Mouse (Mus musculus) brain, adult 2 months (tissue): ENCODE data around the gene Ccdc149.

ENCODE experiments used
- DNase-seq: peaks from one replicate; pipeline ENCODE4 v3.0.0; 2011; ENCODE audit warnings: low read depth, low spot score

Ccdc149 gene

DNA sequence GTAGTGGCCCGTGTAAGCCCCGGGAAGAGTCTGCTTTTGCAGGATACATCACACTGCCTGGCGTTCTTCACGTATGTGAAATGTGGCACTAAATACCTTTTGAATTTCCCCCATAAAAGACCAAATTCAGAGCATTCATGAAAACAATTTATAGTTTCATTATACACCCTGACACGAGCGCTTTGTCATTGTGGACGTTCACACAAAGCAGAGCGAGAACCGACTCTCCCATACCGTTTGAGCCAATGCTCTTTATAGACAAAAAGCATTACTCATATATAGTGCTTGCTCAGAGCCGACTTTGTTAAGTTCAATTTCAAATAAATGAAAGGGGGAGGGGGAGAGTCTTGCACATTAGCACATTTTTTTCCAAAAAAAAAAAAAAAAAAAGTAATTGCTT is 31.0 kb downstream of the Ccdc149 start:
- DNase-seq: no peak

DNA sequence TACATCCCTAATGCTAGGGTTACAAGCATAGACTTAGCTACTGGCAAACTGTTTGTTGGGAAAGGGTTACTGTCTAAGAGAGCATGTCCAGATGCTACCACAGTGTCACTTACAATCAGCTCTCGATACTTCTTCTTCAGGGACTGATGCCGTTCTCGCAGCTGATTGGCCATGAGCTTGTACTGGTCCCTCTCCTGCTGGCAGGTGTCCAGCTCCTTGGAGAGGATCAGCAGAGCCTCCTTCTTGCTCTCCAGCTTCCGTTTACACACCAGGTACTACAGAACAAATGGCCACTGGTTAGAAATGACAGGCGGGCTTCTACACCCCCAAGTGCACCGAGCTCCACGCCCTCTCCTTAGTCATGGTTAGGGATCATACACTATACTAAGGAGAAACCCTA is 32.4 kb downstream of the Ccdc149 start:
- DNase-seq: no peak

DNA sequence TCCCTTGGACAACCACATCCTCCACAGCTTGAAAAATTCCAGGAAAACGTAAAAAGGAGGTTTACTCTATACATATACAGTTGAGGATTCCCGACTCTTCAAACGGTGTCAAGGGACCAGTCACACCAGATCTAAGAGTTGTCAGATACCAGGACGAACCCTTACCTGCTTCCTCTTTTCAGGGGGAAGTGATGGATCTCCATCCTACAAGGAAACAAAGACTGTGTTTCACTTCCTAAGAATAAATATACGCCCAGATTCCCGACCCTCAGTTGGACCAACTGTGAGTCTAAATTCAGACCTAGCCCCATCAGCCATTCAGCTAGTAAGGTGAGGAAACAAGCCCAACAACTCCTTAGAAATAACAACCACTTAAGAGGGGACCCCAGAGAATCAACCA is 35.8 kb downstream of the Ccdc149 start:
- no peak for DNase-seq

DNA sequence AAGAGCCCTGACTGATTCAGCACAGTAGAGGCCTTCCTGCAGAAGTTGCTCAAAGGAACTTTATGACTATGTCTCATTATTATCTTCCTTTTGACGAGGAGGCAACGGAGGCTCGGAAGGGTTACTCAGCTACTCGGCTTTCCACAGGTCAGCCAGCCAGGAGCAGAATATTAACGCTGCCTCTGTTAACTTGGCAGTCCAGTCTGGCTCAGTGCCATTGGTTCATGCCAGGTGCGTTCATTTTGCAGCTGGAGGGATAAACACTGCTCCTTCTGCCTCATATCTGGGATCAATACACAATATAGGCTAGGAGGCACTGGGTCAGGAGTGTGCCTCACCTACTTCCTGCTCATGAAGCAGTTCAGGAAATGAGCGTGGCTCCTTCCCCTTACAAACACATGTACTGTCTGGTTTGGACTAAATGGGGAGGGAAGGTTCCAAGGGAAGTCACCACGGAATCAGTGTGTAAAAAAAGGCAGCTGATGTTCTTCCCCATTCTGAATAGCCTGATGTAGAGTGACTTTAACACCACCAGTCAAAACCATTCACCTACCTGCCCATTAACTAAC is 40.0 kb downstream of the Ccdc149 start:
- DNase-seq: no peak

DNA sequence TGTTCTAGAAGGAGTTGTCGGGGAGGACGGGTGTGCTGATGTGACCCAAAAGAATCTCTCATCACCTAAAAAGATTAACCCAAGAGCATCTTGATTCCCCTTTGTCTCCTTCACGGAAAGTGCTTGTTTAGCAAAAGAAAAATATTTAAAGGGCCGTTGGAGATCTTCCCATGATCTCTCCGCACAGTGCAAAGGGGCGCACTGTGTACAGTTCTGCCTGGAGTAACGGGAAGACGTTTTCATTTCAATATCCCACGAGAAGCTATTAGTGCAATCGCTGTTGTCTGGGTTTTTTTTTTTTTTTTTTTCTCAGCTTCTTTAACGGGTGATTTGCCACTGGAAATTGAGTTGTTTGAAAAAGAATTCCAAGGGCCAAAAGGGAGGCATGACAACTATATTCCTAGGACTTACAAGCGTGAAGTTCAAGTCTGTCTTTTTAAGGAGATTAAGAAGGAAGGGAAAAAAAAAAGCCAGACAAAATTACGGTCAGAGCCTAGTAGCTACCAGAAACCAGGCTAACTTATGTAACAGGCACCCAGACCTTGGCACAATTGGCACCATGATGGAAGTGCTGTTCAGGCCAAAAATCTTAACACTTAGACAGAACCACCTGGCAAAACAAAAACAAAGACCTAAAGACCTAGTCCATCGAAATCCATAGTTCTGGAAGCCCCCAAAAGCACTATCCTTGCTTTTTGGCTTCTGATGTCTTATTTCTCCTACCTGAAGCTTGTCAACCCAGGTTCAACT is 41.4 kb downstream of the Ccdc149 start:
- no peak for DNase-seq

DNA sequence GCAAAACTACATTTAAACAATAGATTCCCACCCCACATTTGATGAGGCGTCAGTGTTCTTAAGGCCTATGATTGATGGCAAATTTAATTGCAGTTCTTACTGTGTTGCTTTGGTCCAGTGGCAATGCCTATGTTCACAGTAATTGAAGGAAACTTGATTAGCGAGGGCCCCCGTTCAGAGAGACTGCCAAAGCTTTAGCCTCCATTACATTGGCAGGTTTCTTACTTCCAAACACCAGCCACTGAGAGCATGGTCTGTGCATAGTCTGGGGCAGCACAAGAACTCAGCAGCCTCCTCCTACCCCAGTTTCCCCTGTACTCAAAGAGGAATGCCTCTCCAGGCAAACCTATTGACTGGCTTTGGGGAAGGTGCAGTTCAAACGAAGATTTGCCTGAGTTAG is 42.7 kb downstream of the Ccdc149 start:
- no peak for DNase-seq

DNA sequence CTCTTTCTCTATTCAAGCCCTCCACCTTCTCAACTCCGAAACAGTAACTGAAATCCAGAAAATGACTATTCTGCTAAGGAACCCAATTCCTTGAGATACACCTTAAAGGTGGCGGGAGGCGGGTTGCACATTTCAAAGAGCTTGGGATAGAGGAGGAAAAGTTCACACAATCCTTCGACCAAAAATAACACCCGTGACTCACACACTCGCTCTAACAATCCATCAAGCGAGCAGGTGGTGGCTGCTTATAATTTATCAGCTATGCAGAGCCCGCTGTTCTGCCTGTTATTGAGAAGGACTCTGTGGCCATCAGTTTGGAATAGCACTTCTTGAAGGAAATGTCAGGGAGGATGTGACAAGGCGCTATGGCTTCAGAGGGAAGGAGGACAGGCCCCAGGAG is 45.5 kb downstream of the Ccdc149 start:
- peak; percentile 72 for DNase-seq

DNA sequence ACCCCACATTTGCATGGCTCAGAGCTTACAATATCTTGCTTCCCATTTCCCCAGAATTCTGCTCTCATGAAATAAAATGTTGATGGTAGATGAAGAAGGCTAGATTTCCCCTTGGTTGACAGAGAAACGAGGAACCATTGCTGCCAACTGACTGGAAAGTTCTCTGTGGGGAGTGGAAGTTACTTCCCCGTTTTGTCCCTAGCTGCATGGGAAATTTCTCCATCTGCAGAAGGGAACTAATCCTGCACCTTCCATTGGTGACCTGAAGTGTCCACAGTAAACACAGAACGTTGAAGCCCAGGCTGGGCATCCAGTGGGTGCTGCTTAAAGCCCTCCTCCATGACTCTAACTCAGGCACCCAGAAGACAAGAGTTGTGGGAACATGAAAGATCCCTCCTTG is 47.4 kb downstream of the Ccdc149 start:
- no peak for DNase-seq

DNA sequence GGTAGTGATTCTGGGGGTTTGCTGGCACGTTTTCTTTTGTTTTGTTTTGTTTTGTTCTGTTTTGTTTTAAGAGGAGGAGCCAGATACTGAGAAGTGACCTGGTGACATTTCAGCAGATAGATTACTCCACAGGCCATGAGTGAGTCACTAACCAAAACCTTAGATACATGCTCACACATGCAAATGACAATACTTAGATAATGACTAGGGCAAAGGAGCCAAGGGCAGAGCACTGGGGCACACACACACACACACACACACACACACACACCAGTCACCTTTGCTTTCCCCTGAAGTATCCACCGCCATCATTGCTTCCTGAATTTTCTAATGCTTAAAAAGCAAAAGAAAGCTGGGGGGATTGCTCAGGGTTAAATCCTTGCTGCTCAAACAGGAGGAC is 54.8 kb downstream of the Ccdc149 start:
- no peak for DNase-seq

DNA sequence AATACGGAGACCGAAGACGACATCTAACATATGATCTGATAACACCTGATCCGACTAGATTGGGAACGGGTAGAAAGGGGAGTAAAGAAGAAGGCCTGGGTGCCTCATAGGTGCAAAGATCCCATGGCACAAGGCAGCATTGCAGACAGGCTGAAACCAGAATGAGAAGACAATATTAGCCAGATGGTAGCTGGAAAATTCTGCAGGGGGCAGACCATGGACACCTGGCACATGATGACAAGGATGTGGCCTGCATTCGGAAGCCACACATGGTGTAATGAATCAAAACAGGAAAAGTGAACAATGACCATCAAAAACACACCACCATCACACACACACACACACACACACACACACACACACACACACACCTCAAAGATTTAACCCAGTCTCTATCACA is 55.4 kb downstream of the Ccdc149 start:
- peak; percentile 76 for DNase-seq

DNA sequence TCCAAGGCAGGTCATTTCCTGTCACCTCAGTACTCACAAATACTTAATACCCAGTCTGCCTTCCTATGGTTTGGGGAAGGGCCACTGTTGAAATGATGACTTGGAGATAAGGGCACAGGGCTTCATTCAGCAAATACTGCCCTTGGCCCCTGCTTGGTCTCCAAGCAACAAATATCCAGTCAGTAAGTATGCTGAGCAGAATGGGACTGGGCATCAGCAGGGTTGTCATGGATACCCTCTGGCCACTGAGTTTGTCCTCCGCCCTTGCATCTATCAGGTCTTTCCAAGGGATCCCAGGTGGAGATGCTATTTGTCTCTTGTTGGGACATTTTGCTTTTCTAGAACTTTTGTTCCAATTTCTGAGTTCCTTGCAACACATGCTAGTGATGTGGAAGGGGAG is 56.1 kb downstream of the Ccdc149 start:
- DNase-seq: no peak

DNA sequence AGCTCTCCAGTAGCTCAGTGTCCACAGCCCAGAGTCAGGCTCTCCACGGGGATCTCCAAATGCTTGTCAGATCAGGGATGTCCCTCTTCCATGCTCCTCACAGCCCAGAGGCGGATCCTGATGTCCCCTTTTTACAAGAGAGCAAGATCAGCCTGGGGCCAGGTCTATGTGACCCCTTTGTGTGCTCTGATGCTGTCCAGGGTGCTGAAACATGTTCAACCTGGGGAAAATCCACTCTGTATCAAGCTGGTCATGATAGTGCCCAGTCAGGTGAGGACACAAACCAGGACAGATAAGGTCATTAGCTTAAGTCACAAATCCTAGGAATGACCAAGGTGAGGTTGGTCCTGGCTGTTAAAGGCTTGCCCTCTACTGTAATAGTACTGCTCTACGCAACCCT is 59.8 kb downstream of the Ccdc149 start:
- DNase-seq: no peak

DNA sequence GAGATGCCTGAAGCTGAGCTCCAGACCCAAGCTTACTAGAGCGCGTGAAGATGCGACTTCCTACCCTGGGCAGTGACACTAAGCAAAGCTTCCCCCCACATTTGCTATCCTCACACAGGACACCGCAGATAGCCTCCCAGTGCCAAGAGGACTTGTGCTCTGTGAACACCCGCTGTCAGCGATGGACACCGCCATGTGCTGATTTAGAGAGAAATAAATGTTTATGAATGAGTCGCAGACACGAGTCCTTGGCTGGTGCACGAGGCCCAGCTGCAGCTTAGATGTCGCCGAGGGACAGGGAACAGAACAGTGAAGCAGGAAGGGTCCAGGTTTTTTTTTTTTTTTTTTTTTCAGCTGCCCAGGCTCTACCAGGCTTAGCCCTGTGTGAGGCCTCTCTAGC is 61.1 kb downstream of the Ccdc149 start:
- peak; percentile 45 for DNase-seq

DNA sequence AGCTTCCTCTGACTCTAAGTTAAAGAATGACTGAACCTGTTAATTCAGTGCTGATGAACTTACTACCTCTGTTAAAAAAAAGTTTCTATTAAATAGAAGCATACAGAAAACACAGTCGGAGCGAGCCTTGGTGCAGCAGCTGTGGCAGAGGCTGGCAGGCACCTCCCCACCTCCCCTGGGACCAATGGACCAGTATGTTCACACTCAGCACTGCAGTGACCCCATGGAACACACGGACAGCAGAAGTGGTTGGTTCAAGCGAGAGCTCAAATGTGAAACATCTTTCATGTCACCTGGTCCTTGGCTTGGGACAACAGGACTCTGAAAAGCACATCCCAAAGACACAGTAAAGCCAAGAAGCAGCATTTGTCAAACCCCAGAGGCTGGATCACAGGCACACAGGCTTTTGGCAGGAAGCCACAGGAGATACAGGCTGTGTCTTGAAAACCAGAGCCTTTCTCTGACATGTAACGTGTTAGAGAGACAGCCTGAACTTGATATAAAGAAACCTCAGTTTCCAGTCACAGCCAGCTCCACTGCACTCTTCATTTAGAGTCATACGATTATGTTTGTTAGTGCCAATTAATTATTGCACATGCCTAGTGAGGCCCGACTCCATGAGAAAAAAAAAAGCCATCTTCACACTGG is 62.5 kb downstream of the Ccdc149 start:
- peak; percentile 41 for DNase-seq

DNA sequence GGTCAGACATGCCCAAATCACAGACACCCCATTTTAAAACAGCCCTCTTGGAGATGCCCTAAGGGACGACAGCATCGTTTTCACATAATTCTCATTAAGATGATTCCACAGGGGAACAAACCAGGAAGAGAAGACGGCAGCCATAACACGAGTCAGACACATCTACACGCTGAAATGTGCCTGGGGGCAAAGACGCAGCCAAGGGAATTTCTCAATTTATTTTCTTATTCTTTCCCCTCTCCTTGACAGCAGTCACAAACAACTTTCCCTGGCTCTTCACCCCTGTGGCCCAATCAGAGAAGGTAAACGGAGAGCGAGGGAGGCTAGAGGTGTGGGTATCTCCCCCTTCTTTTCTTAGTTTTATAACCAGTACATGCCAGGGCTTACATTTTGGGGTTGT is 66.9 kb downstream of the Ccdc149 start:
- no peak for DNase-seq

DNA sequence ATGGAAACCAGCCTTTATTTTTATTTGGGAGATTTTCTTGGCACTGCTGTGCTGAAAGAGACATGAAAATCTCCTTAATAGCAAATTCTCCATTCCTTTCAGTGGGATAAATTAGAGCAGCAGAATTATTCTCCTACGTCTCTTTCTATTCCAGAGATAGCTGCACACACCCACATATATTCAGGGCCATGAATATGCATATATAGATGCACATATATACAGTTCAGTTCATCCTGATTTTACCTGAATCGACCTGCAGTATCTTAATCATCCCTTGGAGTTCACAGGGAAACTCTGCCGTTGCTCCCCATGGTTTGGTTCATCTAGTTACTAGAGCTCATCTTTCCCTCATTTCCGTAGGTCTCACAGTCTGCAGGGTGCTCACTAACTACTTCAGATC is 77.6 kb downstream of the Ccdc149 start:
- DNase-seq: peak; percentile 58

DNA sequence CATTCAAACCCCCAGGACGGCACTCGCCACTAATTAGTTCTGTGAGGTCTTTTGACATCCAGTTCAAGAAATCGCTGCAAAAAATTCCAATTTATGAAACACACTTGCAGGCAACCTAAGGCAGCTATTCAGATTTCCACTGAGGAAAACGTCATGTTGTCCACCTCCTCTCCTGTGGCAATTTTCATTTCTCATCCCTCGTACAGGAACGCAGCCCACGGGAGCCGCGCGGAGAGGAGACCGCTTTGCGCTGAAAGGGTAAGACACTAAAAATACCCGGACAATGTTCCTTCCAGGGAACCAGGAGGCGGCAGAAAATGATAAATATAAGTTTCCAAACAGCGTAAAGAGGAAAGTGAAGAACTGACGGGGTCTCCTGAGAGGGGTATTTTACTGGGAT is 79.8 kb downstream of the Ccdc149 start:
- DNase-seq: peak; percentile 84

DNA sequence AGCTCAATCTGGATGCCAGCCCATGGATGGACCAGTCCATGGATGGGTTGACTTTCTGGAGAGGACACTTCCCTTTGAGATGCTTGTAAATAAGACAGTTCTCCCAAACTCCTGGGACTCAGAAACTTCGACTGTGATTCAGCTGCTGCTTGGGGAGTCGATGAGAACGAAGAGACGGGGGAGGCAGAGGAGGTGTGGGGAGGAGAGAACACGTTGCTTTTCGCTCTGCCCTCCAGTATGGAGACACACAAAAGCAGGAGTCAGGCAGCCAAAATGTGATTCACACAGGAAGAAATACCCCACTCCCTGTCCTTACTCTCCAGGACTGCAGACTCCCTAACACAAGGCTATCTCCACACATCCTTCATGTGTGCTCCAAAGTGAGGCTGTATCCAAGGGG is 80.9 kb downstream of the Ccdc149 start:
- peak; percentile 88 for DNase-seq

DNA sequence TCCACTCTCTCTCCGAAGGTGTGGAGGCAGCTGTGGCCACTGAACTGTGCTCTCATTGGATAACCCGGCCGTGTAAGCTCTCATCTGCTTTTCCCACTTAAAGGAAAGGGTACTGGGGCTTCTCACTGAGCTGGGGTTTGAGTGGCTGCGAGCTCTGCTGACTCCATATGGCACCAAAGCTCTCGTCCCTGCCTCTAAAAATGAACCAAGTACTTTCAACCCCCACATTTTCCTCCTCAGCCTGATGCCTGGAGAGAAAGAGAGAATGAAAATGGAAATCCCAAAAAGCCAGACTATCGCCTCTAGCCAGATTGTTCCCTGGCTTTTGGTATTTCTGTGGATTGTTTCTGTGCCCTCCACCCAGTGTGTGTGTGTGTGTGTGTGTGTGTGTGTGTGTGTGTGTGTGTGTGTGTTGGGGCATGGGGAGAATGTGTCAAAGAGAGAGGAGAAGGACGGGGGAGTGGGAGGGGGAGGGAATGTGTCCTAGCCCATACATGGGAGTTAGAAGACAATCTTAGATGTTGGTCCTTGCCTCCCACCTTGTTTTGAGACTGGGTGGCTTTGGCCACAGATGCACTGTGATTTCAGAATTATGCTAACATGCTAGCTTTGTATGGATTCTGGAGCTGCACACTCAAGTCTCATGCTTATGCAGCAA is 83.1 kb downstream of the Ccdc149 start:
- DNase-seq: peak; percentile 82

DNA sequence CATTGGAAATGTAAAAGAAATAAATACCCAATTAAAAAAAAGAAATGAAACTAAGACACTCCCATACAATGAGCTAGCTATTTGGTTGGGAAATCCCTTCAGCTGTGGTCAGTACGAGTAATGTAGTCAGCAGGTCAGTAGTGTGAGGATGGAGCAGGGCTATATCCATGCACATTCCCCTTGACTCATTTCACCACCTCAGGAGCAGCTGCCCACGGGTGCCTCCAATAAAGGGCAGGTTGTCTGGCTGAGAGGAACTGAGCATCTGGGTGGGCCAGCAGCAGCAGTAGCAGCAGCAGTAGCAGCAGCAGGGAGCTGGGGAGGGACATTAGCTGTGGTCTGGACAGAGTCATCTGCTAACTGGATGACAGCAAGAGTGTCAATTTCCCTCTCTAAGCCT is 85.3 kb downstream of the Ccdc149 start:
- DNase-seq: no peak

DNA sequence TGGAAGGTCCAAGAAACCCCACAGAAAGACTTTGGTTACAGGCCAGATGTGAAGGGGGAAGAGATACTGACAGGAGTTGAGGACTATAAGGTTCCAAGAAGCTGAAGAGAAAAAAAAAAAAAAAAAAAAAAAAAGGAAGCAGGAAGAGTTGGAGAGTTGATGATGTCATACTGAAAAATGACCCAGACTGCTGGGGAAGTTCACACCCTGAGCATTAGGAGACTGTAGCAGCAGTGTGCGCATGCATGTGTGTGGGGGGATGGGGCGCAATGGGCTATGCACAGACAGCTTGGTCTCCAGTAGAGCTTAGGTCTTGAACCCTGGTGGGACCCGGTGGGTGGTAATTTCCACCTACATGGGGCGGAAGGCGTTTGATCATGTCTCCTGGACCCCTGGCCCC is 87.6 kb downstream of the Ccdc149 start:
- DNase-seq: no peak

DNA sequence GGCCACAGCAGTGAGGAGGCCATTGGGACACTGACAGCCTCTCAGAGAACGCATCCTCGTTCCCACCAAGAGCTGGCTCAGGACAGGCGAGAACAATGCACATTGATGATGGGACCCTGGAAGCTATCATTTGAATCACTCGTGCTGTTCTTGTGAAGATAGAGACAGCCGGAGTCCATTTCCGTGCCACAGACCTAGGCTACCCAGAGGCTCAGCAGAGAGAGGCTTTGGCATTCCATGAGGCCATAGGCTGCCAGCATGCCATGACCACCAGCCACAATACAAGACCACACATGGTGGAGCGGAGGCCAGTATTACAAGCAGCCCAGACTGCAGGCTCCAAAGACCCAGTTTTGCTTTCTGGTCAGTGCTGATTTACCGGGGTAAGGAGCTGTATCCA is 88.5 kb downstream of the Ccdc149 start:
- no peak for DNase-seq

DNA sequence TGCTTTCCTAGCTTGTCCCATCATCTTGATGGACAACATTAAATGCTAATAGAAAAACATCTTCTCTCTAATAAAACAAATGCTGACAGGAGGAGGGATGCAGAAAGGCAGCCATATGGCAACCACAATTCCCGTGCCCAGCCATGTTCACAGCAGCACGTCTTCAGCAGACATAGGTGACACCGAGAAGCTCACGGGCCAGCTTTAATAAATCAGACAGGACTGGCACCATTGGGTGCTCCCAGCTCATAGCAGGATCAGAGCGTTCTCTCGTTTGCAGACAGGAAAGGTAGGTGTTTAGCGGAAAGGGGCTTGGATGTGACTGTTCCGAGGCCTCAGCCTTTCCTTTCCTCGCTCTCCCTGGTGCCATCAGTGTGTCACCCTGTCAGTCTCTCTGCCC is 95.5 kb downstream of the Ccdc149 start:
- no peak for DNase-seq
